Mouse (Mus musculus) embryonic facial prominence, embryonic 12.5 days (tissue): ENCODE data around the gene Rpl3l. TPM values are rescaled to one million over a fixed set of nuclear protein-coding genes. Genes with fewer than 3 reads are reported as not detected.
A peak's percentile ranks its signal among the peaks of the same experiment; 100 is the strongest.

Experiments
- ATAC-seq: fragments of 200-750 bp; cut with Nextera tagmentation; 2 replicates; pipeline ENCODE4 v1.8.0; 2017; ENCODE audit not compliant: insufficient number of reproducible peaks, insufficient read depth, low FRiP score, low TSS enrichment
- H3K27ac ChIP-seq: fragments of 300-500 bp; sonication (generic); 2 replicates; pipeline ENCODE4 v1.5.1; 2016; ENCODE audit warnings: mild to moderate bottlenecking
- H3K27me3 ChIP-seq: fragments of 300-500 bp; sonication (generic); 2 replicates; pipeline ENCODE4 v1.6.1; 2016; ENCODE audit warnings: mild to moderate bottlenecking, moderate library complexity
- H3K36me3 ChIP-seq: fragments of 300-500 bp; sonication (generic); 2 replicates; pipeline ENCODE4 v1.6.1; 2016; ENCODE audit warnings: mild to moderate bottlenecking
- H3K4me1 ChIP-seq: fragments of 300-500 bp; sonication (generic); 2 replicates; pipeline ENCODE4 v1.6.1; 2016
- H3K4me2 ChIP-seq: fragments of 300-500 bp; sonication (generic); replicated peaks from 2 replicates; pipeline ENCODE4 v1.6.1; 2016; ENCODE audit warnings: mild to moderate bottlenecking, moderate library complexity
- H3K4me3 ChIP-seq: fragments of 300-500 bp; sonication (generic); 2 replicates; pipeline ENCODE4 v1.5.1; 2016; ENCODE audit warnings: mild to moderate bottlenecking
- H3K9ac ChIP-seq: fragments of 300-500 bp; sonication (generic); 2 replicates; pipeline ENCODE4 v1.6.1; 2016; ENCODE audit warnings: mild to moderate bottlenecking, moderate library complexity
- H3K9me3 ChIP-seq: fragments of 300-500 bp; sonication (generic); 2 replicates; pipeline ENCODE4 v1.6.1; 2016; ENCODE audit warnings: mild to moderate bottlenecking, moderate library complexity
- WGBS: fragments of 180-500 bp; shearing (Covaris S2); methylation state at CpG from one replicate; pipeline ENCODE4 v1.1.7; 2016; 5-methylcytosine and 5-hydroxymethylcytosine counted together
- polyA plus RNA-seq: library from polyadenylated mRNA; unstranded; fragments of >200 nt; fragmentation: Nextera tagmentation; extraction: Ambion mirVana; gene quantifications from 2 replicates; pipeline ENCODE4 v1.2.1, GENCODE M21; 2016

Gene Rpl3l
- polyA plus RNA-seq, 1 experiment from 2014 or later: not detected

GRCm38 (mm10) chr17:24745526-24746497, 18.2 kb downstream of the Rpl3l start:
- 20% methylated on average over 7 of the region's 7 CpGs for WGBS
- Histone ChIP-seq H3K4me1 (0 out of 2 replicates have a peak, but pooled peaks cover 10% of the 10 kb centered on the region), H3K9me3 (no peaks in the 10 kb centered on the region), H3K27ac (no peak overlapping the region), H3K36me3 (0 out of 2 replicates have a peak, but pooled peaks cover 9% of the 10 kb centered on the region), H3K4me2 (no peak overlapping the region), H3K9ac (no peak overlapping the region), H3K4me3 (no peak overlapping the region), H3K27me3 (peaks cover 11% of the 10 kb centered on the region)
- ATAC-seq: peak; percentile 76; the same call in 1 of the 2 replicates

GRCm38 (mm10) chr17:24746986-24747385, 19.4 kb downstream of the Rpl3l start:
- Histone ChIP-seq H3K36me3 (0 out of 2 replicates have a peak, but pooled peaks cover 4% of the 10 kb centered on the region), H3K27me3 (peaks cover 23% of the 10 kb centered on the region), H3K4me3 (no peak overlapping the region), H3K4me2 (no peak overlapping the region), H3K27ac (peak overlapping the region; percentile 30; the same call in 1 of the 2 replicates), H3K4me1 (peaks cover 12% of the 10 kb centered on the region; the same call in 1 of the 2 replicates), H3K9me3 (no peaks in the 10 kb centered on the region), H3K9ac (no peak overlapping the region)
- 34% methylated on average over 4 of the region's 4 CpGs for WGBS
- no peak for ATAC-seq

- H3K27me3 ChIP-seq: peaks cover 63% of the 10 kb centered on the region
- H3K9me3 ChIP-seq: no peaks in the 10 kb centered on the region
- ATAC-seq: no peak
- H3K4me2 ChIP-seq: peak overlapping the region; percentile 98; the same call in 1 of the 2 replicates
- H3K36me3 ChIP-seq: no peaks in the 10 kb centered on the region
- H3K9ac ChIP-seq: no peak overlapping the region
- H3K4me3 ChIP-seq: 0 out of 2 replicates have a peak overlapping the region, but pooled peaks have one; percentile 56
- H3K27ac ChIP-seq: no peak overlapping the region
- H3K4me1 ChIP-seq: peaks cover 27% of the 10 kb centered on the region
- 22% methylated on average over 4 of the region's 4 CpGs for WGBS
These were observed 23.9 kb downstream of the Rpl3l start for GRCm38 (mm10) chr17:24751528-24751927.

GRCm38 (mm10) chr17:24752415-24753394, 25.1 kb downstream of the Rpl3l start, which contains the start of gene Hs3st6:
Gene Hs3st6 (plus strand): TSS chr17:24752988.
- peaks cover 17% of the 10 kb centered on the region for H3K4me1 ChIP-seq
- WGBS: 1% methylated on average over 78 of the region's 82 CpGs
- peak within 1 kb of the TSS; percentile 98 for H3K4me2 ChIP-seq
- H3K27me3 ChIP-seq: peaks cover 63% of the 10 kb centered on the region
- no peaks in the 10 kb centered on the region for H3K9me3 ChIP-seq
- peak within 1 kb of the TSS; percentile 56 for H3K4me3 ChIP-seq
- H3K9ac ChIP-seq: peak within 1 kb of the TSS; percentile 31
- H3K36me3 ChIP-seq: no peaks in the 10 kb centered on the region
- no peak within 1 kb of the TSS for H3K27ac ChIP-seq
- peak; percentile 85 for ATAC-seq

GRCm38 (mm10) chr17:24757394-24757793, 29.8 kb downstream of the Rpl3l start:
- Histone ChIP-seq H3K36me3 (no peaks in the 10 kb centered on the region), H3K27me3 (peaks cover 36% of the 10 kb centered on the region), H3K4me1 (peaks cover 27% of the 10 kb centered on the region), H3K27ac (no peak overlapping the region), H3K9me3 (no peaks in the 10 kb centered on the region), H3K9ac (no peak overlapping the region), H3K4me2 (no peak overlapping the region), H3K4me3 (no peak overlapping the region)
- no peak for ATAC-seq
- WGBS: 90% methylated on average over 1 of the region's 1 CpGs

- Histone ChIP-seq H3K9me3 (no peaks in the 10 kb centered on the region), H3K4me3 (no peak overlapping the region), H3K9ac (no peak overlapping the region), H3K4me2 (no peak overlapping the region), H3K27me3 (no peaks in the 10 kb centered on the region), H3K27ac (no peak overlapping the region), H3K4me1 (peaks cover 36% of the 10 kb centered on the region), H3K36me3 (no peaks in the 10 kb centered on the region)
- no peak for ATAC-seq
- WGBS: 30% methylated on average over 5 of the region's 5 CpGs
These were observed 33.5 kb downstream of the Rpl3l start for GRCm38 (mm10) chr17:24761121-24761520.

GRCm38 (mm10) chr17:24765016-24765905, 37.6 kb downstream of the Rpl3l start:
- Histone ChIP-seq H3K36me3 (no peaks in the 10 kb centered on the region), H3K9ac (no peak overlapping the region), H3K4me3 (no peak overlapping the region), H3K4me1 (peaks cover 53% of the 10 kb centered on the region), H3K27ac (peak overlapping the region; percentile 85), H3K4me2 (0 out of 2 replicates have a peak overlapping the region, but pooled peaks have one; percentile 21), H3K27me3 (no peaks in the 10 kb centered on the region; the same call in 1 of the 2 replicates), H3K9me3 (no peaks in the 10 kb centered on the region)
- 34% methylated on average over 21 of the region's 22 CpGs for WGBS
- peak; percentile 66 for ATAC-seq

- Histone ChIP-seq H3K4me2 (no peak overlapping the region), H3K4me1 (peaks cover 47% of the 10 kb centered on the region), H3K9ac (no peak overlapping the region), H3K27me3 (no peaks in the 10 kb centered on the region; the same call in 1 of the 2 replicates), H3K27ac (0 out of 2 replicates have a peak overlapping the region, but pooled peaks have one; percentile 23), H3K9me3 (no peaks in the 10 kb centered on the region), H3K4me3 (no peak overlapping the region), H3K36me3 (no peaks in the 10 kb centered on the region)
- 25% methylated on average over 12 of the region's 12 CpGs for WGBS
- no peak for ATAC-seq
These were observed 38.8 kb downstream of the Rpl3l start for GRCm38 (mm10) chr17:24766266-24766875.

- 17% methylated on average over 3 of the region's 3 CpGs for whole genome bisulfite sequencing
- H3K27ac ChIP-seq: no peak overlapping the region
- H3K4me1 ChIP-seq: peaks cover 36% of the 10 kb centered on the region
These were observed 41.5 kb downstream of the Rpl3l start for GRCm38 (mm10) chr17:24769146-24769545.

GRCm38 (mm10) chr17:24773241-24773640, 45.6 kb downstream of the Rpl3l start:
- Histone ChIP-seq H3K4me2 (no peak overlapping the region), H3K9ac (no peak overlapping the region), H3K27me3 (no peaks in the 10 kb centered on the region; the same call in 1 of the 2 replicates), H3K27ac (no peak overlapping the region), H3K36me3 (no peaks in the 10 kb centered on the region), H3K4me3 (no peak overlapping the region), H3K4me1 (peaks cover 8% of the 10 kb centered on the region), H3K9me3 (no peaks in the 10 kb centered on the region)
- ATAC-seq: no peak
- 81% methylated on average over 5 of the region's 5 CpGs for WGBS

More at GRCm38 (mm10) chr17:24769146-24769545, 41.5 kb downstream of the Rpl3l start:
- H3K9me3 ChIP-seq: no peaks in the 10 kb centered on the region
- no peak overlapping the region for H3K9ac ChIP-seq
- no peak overlapping the region for H3K4me2 ChIP-seq
- no peaks in the 10 kb centered on the region; the same call in 1 of the 2 replicates for H3K27me3 ChIP-seq
- no peak for ATAC-seq
- H3K4me3 ChIP-seq: no peak overlapping the region
- no peaks in the 10 kb centered on the region for H3K36me3 ChIP-seq
